Mouse (Mus musculus) hindlimb bud, embryonic 11.5 days (tissue): ENCODE measurements around the gene Actl10.

Experiments
- DNase-seq: peaks from one replicate; pipeline ENCODE4 v3.0.0-alpha.2; 2012; ENCODE audit warnings: low read depth, low spot score; ENCODE audit errors: extremely low spot score

The Actl10 gene

DNA sequence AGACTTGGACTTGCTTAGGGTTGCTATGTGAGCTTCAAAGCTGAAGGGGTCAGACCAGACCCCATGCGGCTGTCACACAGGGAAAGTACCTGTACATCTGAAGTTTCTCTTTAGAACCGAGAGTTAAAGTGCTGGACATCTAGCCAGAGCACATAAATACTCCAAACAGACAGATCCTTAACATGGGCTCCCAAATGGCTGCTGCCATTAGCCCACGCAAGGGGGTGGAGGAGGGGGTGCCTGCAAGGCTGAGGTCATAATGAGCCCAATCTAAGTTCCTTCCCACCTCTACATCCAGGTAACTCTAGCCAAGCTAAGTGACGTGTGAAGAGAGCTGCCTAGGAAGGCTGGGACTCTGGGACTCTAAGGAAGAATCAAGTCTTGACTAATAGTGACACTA lies at the start of gene Actl10:
Actl10 (plus strand) TSS at position 301 of the 400 bp plus-strand sequence.
- no peak for DNase-seq

DNA sequence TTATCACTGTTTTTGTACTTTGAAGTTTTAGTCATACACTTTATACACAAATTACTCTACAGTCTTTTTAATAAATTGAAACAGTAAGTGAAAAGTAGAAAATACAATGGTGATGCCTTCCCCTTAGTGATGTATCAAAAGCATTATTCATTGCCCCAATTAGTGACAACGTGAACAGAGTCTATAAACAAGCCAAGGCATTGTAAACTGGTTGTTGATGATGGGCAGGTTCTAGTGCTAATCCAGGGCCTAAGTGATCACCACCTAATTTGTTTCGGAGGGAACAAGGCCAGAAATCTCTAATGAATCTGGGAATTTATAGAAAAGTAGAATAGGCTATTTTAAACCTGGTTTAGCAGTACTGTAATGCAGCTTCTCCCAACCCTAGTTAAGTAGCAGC lies 44.5 kb upstream of the Actl10 start:
- DNase-seq = no peak

DNA sequence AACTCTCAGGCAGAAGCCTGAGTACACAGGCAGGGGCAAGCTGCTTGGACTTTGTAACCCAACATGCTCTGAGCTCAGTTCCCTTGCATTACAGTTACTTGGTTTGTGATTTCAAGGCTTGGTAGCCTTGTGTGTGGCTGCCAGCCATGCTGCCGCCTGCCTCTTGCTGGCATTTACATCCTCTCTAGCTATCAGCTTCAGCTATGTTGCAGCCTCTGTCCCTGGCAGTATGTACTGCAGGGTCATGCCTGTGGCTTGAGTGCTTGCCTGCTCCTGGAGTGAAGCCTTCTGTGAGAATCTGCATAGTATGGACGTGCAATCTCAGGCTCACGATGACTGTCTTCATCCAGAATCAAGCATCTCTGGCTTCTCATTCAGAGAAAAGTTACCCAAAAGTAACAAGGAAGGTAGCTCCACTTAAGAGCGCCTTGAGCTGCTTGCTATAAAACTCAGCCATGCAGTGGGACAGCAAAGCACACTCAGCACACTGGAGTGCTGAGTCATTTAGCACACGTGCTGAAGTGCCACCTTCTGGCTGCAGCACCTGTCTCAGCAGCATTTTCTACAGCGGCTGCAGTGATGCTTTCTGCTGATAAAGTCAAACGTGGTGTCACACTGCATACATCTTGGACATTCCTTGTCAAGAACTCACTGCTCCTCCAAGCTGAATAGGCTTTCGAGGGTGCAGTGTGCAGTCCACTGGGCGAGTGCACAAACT lies 43.9 kb upstream of the Actl10 start:
- no peak for DNase-seq

DNA sequence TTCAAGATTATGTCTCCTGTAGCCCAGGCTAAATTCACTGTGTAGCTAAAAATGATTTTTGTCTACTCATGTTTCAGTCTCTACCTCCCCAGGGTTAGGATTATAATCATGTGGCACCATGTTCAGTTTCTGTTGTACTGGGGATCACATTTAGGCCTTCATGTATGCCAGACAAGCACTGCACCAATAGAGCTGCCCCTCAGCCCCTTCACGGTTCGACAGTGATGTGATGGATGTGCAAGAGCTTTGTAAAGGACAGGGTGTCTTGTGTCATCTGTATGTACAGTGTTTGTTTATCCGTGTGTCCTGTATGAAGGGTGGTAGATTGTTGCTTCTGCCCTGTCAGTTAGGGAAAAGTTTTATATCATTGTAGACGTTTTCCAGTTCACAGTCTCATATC lies 43.1 kb upstream of the Actl10 start:
- DNase-seq = no peak

DNA sequence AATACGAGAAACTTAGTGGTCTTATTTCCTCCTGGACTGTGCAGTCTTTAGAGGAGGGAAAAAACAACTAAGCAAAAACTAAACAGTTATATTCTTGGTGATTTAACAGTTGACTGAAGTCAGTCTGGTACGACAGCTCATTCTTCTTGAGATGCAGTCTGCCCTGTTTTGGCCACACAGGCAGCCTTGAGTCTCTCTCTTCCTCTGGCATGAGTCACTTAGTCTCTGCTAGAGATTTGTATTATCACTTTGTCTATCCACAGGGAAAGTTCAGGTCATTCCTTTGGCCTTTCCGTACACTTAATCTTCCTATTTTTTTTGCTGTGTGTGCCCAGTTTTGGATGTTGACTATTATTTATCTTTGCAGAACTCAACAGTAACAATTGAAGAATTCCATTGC lies 41.4 kb upstream of the Actl10 start:
- no peak for DNase-seq

DNA sequence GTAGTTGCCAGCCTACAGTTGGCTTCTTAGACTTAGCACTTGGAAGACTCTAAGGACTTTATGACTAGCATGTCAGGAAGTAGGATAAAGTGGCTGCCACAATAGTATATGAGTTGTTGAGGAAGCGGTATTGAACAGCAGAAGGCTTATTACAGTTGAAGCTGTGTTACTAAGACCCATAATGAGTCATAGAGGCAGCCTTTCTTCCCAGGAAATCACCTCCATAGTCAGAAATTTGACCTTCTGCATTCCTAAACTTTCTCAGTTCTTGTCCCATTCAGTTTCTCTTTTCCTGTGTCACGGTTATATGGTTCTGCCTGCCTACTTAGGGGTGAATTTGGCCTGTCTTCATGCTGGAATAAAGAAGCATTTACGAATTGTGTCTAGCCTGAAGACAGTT lies 34.6 kb upstream of the Actl10 start:
- no peak for DNase-seq

DNA sequence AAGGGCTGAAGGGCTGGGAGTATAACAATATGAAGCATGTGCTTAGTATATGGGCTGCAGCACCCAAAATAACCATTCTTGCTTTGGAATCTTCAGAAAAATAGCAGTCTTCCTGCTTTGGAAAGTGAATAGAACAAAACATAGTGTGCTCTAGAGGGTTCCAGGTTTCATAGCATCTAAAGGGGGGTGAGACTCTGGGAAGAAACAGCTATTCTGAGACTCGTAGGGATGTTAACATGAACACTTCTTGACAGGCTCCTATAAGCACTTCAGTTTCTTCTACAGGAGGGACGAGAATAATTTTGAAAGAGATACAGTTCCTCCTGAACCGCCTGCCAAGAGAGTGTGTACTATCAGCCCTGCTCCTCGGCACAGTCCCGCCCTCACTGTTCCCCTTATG lies 34.2 kb upstream of the Actl10 start:
- DNase-seq = no peak

DNA sequence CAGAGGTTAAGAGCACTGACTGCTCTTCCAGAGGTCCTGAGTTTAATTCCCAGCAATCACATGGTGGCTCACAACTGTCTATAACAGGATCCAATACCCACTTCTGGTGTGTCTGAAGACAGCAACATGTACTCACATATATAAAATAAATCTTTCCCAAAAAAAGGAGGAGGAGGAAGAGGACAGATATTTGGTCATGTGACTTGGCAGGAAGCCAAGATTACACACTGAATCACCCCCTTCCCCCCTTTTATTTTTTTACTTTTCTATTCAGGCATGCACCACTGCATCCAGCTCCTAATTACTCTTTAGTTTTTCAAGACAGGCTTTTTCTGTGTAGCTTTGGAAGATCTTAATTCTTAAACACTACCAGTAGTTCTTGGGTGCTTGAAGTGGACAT lies 30.1 kb upstream of the Actl10 start:
- no peak for DNase-seq

DNA sequence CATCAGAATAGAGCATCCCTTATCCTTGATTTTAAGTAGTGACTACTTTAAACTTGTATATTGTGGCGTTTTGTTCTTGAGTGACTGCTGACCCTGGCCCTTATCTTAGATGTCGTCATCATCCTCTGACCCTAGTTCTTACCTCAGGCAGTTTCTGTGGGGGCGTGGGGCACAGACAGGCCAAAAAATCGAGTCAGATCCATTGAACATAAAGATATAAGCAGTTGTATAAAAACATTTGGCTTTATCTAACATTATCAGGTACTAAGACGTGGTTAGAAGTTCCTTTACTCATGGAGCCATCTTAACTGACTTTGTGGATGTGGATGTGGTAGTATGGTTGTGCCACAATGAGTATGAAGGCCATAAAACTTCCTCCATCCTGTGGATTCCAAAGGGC lies 29.2 kb upstream of the Actl10 start:
- no peak for DNase-seq

DNA sequence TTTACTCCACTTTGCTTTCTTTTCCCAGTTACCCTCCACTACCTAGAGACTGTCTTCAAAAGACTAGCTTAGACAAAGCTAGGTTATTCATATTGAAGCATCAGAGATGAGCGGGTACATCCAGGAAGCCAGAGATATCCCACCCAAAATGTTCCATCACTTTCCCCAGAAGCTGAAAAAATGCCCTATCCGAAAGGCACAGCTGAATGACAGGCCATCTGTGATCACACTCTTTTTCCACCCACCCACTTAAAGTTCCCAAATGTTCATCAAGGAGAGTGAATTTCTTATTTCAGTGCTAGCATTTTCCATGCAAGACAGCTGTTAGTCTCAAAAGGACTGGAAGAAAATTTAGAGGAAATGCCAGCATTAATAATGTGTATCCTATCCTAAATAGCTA lies 26.3 kb upstream of the Actl10 start:
- DNase-seq = no peak

DNA sequence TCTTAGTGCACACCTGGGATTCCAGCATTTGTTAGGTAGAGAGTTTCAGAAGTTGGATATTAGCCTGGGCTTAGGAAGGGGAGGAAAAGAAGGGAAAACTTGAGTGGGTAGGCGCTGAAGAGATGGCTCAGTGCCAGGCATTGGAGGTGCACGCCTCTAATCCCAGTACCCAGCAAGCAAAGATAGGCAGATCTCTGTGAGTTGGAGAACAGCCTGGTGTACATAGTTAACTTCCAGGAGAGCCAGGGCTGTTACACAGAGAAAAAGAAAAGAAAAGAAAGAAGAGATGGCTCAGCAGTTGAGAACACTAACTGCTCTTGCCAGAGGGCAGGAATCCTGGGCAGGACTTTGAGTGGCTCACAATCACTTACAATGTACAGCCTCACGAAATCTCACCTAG lies 25.0 kb upstream of the Actl10 start:
- no peak for DNase-seq

DNA sequence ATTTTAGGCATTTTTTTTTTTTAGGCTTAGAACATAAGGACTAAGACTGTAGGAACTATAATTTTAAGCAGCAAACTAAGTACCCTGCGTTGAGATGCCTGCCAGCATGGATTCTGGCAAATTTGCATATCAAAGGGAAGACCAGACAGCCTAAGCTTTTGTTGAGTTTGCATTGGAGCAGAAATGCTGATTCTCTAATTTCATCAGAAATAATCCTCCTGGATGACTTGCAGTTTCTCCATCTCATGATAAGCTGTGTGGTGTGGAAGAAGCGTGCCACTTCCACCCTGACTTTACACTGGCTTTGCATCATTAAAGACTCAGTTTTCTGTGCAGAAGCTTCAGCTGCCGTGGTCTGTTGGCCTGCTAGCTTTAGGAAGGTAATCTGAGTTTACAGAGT lies 18.7 kb upstream of the Actl10 start:
- DNase-seq = no peak

DNA sequence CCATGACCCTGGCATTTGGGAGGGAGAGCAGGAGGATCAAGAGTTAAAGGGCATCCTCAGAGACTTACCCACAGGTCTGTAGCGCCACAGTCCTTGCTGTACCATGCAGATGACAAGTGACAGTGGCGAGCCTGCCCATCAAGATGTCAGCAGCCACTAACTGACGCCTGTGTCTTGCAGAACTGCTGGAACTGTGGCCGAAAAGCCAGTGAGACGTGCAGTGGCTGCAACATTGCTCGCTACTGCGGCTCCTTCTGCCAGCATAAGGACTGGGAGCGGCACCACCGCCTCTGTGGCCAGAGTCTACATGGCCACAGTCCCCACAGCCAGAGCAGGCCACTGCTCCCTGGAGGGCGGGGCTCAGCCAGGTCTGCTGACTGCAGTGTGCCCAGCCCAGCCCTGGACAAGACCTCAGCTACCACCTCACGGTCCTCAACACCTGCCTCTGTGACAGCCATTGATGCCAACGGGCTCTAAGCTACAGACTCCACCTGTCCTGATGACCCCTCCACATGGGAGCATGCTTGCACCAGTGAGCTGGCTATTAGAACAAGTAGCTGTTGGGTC lies 16.8 kb upstream of the Actl10 start:
- no peak for DNase-seq

DNA sequence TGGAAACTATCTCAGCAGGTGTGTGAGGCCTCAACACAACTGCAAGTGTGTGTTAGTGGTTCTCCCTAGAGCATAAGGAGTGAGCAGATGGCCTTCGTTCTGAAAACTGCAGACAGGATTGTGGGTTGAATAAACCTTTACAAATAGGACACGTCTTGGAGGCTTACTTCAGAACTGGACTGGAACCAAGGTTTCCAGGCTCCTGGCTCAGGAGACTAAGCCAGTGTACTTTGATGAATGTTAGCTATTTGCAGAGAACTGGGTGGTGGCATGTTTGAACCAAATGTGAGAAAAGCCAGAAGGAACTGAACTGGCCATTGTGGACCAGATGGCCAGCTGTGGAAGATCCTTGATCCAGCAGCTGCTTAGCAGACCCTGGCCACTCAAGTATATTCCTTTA lies 13.3 kb upstream of the Actl10 start:
- no peak for DNase-seq

DNA sequence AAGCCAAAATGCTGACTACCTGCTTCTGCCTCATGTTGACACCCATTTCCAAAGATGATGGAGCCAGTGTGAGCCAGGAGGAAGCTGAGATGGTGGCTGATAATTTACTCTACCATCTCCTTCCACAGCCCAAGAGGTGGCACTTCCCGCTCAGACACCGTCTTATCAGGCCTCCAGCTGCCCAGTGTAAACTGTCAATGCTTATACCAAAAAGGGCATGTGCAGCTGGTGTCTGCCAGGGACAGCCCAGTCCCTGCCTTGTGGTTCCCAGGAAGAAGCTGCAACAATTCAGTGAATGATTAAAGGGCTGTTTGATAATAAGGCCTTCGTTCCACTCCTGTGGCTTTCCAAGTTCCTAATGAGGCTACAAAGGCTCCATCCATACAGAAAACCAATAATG lies 12.9 kb upstream of the Actl10 start:
- no peak for DNase-seq

DNA sequence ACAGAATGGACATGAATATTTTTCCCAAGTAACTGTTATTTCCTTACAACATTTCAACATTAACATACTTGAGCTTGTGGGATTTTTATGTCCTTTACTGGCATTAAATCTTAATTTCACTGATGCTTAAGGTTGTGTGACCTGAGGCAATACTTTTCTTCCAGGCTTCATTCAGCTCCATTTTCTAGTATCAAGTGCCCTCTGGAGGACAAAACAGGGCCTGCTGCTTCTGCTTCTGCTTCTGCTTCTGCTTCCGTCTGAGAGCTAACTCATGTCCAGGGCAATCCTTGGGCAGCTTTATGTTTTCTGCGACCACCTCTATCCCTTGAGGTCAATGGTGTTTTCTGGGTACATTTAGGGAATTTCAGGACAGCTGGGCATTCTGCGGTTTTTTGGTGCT lies 11.9 kb upstream of the Actl10 start:
- no peak for DNase-seq

DNA sequence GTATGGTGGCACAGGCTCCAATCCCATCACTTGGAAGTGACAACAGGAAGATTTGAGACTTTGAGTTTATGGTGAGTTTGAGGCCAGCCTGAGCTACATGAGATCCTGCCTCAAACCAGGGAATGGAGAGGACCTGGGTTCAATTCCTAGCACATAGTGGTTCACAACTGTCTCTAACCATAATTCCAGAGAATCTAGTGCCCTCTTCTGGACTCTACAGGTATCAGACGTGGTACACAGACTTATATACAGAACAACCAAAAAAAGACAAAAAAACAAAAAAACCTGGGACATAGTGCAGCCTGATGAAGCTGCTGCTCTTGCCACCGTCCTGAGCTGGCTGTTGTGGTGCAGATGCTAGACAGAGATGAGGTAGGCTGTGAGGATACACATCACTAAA lies 9.9 kb upstream of the Actl10 start:
- DNase-seq = no peak

DNA sequence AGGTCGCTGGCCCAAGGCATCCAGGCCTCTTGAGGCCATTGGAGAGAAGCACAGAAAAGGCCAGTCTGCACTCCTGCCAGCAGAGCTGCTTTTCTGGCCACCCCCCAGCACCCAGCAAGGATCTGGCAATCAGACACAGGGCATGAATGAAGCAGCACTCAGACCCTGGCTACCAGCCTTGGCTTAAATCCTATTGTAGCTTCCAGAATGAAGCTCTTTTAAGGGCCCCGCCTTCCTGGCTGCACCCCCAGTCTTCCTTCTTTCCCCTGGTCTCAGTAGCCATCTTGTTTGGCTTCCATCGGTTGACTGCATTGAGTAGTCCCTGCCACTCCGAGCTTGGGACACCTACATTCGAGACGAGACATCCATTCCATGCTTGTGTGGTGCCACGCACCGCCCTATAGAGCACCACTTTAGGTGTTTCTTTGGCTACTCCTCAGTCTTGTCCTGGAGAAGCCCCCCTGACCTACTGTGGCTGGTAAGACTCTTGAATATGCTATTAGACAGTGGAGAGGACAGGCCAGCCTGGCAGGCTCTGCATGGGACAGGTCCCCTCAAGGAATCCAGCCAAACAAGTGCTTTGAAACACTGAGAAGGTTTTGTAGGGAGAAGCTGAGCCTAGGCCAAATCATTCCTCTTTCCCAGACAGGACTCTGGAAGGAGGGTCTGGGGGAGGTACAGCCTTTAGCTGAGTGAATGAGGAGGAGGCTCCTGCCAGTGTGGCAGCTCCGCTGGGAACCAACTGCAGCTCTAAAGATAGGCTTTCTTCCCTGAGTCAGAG lies 7.8 kb upstream of the Actl10 start:
- DNase-seq = no peak

DNA sequence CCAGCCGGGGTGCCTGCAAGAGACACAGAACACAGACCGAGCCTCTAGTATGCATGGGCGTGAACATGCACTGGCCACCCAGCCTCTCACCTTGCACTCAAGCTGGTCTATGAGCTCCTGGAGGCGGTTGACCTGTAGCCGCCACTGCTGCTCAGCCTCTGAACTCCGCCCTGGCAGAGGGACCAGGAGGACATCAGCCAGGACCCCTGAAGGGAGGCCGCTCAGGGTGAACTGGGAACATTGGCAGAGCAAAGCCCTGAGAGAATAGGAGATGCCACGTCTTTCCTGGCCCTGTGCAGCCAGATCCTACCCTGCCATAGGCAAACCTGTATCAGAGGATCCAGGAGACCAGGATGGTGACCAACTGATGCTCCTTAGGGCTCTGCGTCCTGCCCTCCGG lies 4.9 kb upstream of the Actl10 start, which contains the start of gene 1700003F12Rik:
1700003F12Rik (plus strand) TSS at position 375 of the 400 bp plus-strand sequence.
- DNase-seq = no peak

DNA sequence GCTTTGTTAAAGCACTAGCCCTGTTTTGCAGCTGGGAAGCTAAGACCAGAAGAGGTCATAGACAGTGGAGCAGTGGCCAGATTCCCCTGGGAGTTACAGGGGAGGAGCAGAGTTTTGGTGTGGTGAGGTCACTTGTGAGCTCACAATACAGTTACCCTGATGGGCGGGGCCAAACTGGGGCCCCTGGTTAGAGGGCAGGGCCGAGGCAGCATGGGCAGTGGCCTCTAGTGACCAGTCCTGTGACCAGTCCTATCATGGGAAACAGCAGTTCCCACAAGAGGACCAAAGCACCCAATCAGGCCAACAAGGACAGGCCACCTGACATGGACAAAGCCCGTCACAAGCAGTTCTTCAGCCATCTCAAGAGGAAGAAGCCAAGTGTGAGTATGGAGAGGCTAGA lies 2.9 kb upstream of the Actl10 start:
- DNase-seq = no peak

DNA sequence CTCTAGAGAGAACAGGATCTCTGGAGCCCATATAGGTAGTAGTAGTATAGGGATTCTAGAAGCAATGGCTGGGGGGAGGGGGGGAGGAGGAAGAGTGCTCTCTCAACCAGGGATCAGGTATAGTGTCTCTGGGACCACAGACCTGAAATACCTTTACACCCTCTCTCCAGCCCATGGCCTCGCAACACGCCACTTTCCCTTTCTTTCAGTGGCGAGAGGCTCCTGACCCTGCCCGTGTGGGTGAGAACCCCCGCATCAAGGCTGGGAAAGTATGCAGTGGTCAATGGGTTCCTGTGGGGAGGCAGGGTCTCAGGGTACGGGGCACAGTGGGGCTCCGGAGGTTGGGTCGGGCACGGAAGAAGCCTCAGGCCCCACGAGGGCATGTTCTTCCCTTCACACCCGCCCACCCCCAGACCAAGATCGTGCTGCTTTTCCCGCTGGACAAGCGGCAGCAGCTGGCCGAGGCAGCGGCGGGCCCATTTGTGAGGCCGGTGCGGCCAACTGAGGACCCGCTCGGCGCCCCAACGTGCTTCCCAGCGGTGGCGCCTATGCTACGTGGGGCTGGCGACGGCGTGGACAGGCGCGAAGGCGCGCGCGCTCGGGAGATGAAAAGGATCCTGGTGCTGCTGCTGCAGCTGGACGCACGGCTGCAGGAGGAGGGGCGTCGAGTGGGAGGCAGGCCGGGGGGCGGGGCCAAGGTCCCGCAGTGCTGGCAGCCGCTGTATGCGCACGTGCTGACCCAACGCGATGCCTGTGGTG lies 2.3 kb upstream of the Actl10 start:
- no peak for DNase-seq

DNA sequence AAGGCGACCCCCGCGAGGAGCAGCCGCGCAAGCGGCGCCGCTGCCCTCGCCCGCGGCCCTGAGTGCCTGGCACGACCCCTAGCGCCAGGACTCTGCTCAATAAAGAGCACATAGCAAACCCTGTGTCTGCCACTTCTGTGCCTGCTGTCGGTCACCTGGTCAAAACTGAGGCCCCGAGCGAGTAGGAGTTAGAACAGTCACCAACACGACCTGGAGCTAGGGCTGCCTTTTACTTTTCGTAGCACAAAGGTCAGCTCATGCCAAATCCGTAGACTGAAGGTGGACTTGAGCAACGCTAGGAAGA lies 1.7 kb upstream of the Actl10 start:
- DNase-seq = no peak
